Mouse (Mus musculus) kidney, embryonic 15.5 days (tissue): ENCODE data around the gene Mri1. TPM values are rescaled to one million over a fixed set of nuclear protein-coding genes. Genes with fewer than 3 reads are reported as not detected.
"Not testable (repeated sequence)": the region's sequence is repeated elsewhere in the genome, so short reads cannot be mapped to it uniquely, and the experiment has no call there.

Experiments used
- ATAC-seq: fragments of 200-750 bp; cut with Nextera tagmentation; replicated peaks from 2 replicates; pipeline ENCODE4 v1.8.0; 2017; ENCODE audit warnings: moderate TSS enrichment; ENCODE audit not compliant: low FRiP score
- H3K27ac ChIP-seq: fragments of 300-500 bp; sonication (generic); 2 replicates; pipeline ENCODE4 v1.5.1; 2015; ENCODE audit warnings: mild to moderate bottlenecking, inconsistent platforms
- H3K27me3 ChIP-seq: fragments of 300-500 bp; sonication (generic); 2 replicates; pipeline ENCODE4 v1.6.1; 2015; ENCODE audit warnings: inconsistent platforms
- H3K36me3 ChIP-seq: fragments of 300-500 bp; sonication (generic); 2 replicates; pipeline ENCODE4 v1.6.1; 2015; ENCODE audit warnings: inconsistent platforms
- H3K4me1 ChIP-seq: fragments of 300-500 bp; sonication (generic); 2 replicates; pipeline ENCODE4 v1.6.1; 2015; ENCODE audit warnings: inconsistent platforms
- H3K4me2 ChIP-seq: fragments of 300-500 bp; sonication (generic); 2 replicates; pipeline ENCODE4 v1.6.1; 2015; ENCODE audit warnings: moderate library complexity, mild to moderate bottlenecking, inconsistent platforms
- H3K4me3 ChIP-seq: fragments of 300-500 bp; sonication (generic); replicated peaks from 2 replicates; pipeline ENCODE4 v1.5.1; 2015; ENCODE audit warnings: mild to moderate bottlenecking, inconsistent platforms
- H3K9ac ChIP-seq: fragments of 300-500 bp; sonication (generic); 2 replicates; pipeline ENCODE4 v1.6.1; 2015; ENCODE audit warnings: mild to moderate bottlenecking, inconsistent platforms
- H3K9me3 ChIP-seq: fragments of 300-500 bp; sonication (generic); replicated peaks from 2 replicates; pipeline ENCODE4 v1.6.1; 2016; ENCODE audit warnings: inconsistent platforms
- WGBS: fragments of 180-500 bp; shearing (Covaris S2); methylation state at CpG from one replicate; pipeline ENCODE4 v1.1.7; 2015; ENCODE audit warnings: mixed read lengths; 5-methylcytosine and 5-hydroxymethylcytosine counted together
- polyA plus RNA-seq: library from polyadenylated mRNA; unstranded; fragments of >200 nt; fragmentation: Nextera tagmentation; extraction: Ambion mirVana; gene quantifications from 2 replicates; pipeline ENCODE4 v1.2.1, GENCODE M21; 2015

The Mri1 gene
- 66.8 and 77.8 TPM in 2 replicates for polyA plus RNA-seq

DNA sequence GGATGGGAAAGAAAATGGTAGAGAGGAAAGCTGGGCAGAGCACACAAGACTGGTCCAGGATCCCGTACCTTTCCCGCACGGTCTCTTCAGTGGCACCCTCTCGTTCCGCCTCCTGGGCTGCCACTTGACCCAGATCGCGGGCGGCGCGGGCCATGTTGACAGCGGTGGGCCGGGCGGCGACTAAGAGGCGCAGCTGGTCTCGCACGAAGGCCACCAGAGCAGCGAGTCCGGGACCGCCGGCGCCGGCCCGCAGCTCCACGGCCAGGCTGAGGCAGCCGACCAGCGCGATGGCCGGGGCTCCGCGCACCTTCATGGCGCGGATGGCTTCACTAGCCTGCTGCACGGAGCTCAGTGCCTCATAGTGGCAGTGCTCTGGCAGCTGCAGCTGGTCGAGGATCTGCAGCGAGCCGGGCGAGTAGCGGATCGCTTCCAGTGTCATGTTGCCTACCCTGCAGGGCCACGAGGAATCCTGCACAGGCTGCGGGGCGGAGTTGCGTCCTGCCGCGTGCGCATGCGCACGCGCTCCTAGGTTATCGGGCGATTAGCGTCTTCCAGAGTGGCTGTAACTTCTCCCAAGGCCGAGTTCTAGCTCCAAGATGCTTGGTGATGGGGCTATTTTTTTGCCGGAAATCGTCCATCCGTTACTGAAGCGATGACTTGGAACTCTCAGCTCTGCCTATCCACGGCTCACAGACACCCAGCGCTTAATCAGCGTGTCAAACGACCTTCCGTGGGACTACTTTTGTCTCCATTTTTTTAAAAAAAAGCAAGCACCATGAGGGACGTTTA lies at the start of gene Mri1:
Gene Mri1, minus strand, starts transcription at position 505 of the 789 bp plus-strand sequence.
- H3K36me3 ChIP-seq = peaks cover 77% of the 10 kb centered on the region
- ATAC-seq = peak; percentile 91

DNA sequence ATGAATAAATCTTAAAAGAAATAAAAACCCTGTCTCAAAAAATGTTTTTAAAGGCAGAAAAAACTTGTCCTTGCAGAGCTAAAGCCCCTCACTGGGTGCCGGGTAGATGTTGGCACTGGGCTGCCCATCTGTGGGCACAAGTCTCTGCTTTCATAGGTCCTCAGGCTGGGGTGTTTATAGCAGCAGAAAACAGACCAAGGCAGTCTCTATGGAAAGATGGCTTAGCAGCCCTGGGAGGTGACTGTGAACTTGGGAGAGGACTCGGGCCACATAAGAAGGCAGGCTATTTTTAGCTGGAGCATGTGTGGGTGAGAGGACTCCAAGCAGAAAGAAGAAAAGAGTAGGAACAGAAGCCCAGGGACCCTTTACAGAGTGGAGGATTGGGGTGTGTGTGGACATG lies 46.8 kb upstream of the Mri1 start:
- no peaks in the 10 kb centered on the region for H3K4me1 ChIP-seq
- WGBS = 75% methylated on average over 2 of the region's 2 CpGs
- H3K27ac ChIP-seq = no peak overlapping the region
- no peak overlapping the region for H3K9ac ChIP-seq
- ATAC-seq = no peak
- no peaks in the 10 kb centered on the region for H3K27me3 ChIP-seq
- H3K4me3 ChIP-seq = no peak overlapping the region
- no peaks in the 10 kb centered on the region for H3K36me3 ChIP-seq
- H3K4me2 ChIP-seq = no peak overlapping the region
- H3K9me3 ChIP-seq = 0 out of 2 replicates have a peak, but pooled peaks cover 2% of the 10 kb centered on the region

More for the DNA sequence above, at the start of gene Mri1:
- H3K9ac ChIP-seq = peak within 1 kb of the TSS; percentile 87
- under 1% methylated on average over 64 of the region's 64 CpGs for WGBS
- no peaks in the 10 kb centered on the region for H3K27me3 ChIP-seq
- H3K9me3 ChIP-seq = no peaks in the 10 kb centered on the region
- peak within 1 kb of the TSS; percentile 94 for H3K27ac ChIP-seq
- H3K4me2 ChIP-seq = peak within 1 kb of the TSS; percentile 96
- H3K4me1 ChIP-seq = peaks cover 24% of the 10 kb centered on the region
- peak within 1 kb of the TSS; percentile 88 for H3K4me3 ChIP-seq

DNA sequence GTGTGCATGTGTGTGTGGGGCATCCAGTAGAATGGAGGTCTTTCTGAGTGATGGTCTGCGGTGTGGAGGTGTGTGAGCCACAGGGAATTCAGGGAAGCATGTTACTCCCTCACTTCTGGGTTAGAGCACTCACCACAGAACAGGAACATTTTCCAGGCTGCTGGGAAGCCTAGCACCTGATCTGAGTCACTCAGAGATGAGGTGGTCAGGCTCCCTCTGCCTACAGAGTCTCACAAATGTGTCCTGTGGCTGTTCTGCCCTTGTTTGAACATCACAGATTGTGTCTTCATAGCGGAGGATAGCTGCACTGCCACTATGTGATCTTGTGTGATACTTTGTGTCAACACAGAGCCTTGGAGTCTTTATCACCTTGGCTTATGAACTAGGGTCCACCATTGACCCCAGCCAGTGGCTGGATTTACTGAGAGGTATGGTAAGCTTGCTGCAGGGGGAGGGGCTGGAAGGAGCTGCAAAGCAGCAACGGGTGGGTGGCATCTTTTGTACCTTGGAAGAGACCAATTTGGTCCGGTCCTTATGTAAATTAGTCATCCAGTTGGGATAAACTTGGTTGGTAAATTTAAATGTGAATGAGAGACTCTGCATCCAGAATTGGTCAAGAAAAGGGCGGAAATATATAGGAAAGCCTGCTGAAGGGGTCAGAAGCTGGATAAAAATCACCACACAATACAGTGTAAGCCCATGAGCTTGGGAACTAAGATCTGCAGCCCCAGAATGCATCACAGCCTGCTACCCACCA lies 40.1 kb upstream of the Mri1 start:
- H3K27me3 ChIP-seq = no peaks in the 10 kb centered on the region
- WGBS = 79% methylated on average over 5 of the region's 5 CpGs
- H3K9me3 ChIP-seq = 0 out of 2 replicates have a peak, but pooled peaks cover 2% of the 10 kb centered on the region
- no peak overlapping the region for H3K9ac ChIP-seq
- H3K4me2 ChIP-seq = no peak overlapping the region
- H3K4me3 ChIP-seq = no peak overlapping the region
- no peak for ATAC-seq
- H3K4me1 ChIP-seq = no peaks in the 10 kb centered on the region
- no peak overlapping the region for H3K27ac ChIP-seq
- no peaks in the 10 kb centered on the region for H3K36me3 ChIP-seq

DNA sequence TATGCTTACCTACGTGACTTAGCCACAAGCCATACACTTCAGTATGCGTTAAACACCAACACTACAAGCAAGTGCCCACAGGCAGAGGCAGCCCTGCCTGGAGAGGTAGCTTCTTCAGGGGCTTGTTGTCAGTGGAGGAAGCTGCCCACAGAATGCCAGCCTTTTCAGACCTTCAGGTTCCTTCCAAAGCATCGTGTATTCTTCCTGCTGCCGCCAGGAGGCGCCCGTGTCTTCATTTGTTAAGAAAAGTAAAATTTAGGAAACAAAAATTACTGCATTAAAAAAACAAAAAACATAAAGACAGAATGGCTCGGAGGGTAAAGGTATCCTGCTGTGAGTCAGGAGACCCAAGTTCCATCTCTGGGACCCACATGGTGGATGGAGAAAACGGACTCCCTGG lies 34.6 kb upstream of the Mri1 start:
- Histone ChIP-seq H3K4me2 (no peak overlapping the region), H3K27me3 (no peaks in the 10 kb centered on the region), H3K4me3 (no peak overlapping the region), H3K9ac (no peak overlapping the region), H3K9me3 (no peaks in the 10 kb centered on the region), H3K36me3 (no peaks in the 10 kb centered on the region), H3K27ac (no peak overlapping the region), H3K4me1 (no peaks in the 10 kb centered on the region)
- no peak for ATAC-seq
- 23% methylated on average over 8 of the region's 8 CpGs for WGBS

DNA sequence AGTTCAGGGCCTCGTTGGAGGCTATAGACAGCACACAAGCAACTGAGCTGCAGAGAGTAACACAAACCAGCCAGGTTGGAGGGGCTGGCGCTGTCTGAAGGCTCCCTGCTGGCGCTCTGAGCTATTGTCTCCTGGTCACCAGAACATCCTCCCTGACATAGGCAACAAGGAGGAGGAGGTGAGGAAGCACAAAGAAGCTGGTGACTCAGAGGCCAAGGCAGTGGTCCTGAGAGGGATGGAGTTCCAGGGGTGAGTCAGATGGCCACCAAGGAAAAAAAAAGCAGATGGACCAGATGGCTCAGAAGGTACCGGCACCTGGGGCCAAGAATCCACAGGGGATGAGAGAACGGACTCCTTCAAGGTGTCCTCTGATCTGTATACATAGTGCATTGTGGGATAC lies 34.0 kb upstream of the Mri1 start:
- Histone ChIP-seq H3K27ac (no peak overlapping the region), H3K4me2 (no peak overlapping the region), H3K4me1 (no peaks in the 10 kb centered on the region), H3K9me3 (no peaks in the 10 kb centered on the region), H3K36me3 (no peaks in the 10 kb centered on the region), H3K9ac (no peak overlapping the region), H3K4me3 (no peak overlapping the region), H3K27me3 (no peaks in the 10 kb centered on the region)
- 85% methylated on average over 5 of the region's 5 CpGs for WGBS
- no peak for ATAC-seq

DNA sequence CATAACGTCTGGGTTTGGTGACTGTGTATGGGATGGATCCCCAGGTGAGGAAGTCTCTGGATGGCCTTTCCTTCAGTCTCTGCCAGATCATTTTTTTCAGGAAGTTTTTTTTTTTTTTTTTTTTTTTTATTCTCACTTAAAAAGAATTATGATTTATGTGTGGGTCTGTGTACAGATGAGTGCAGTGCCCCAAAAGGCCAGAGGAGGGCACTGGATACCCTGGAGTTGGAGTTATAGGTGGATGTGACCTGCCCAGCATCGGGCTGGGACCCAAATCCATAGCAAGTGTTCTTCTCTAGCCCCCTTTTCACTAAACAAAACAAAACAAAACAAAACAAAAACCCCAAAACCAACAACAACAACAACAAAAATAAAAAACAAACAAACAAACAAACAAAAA lies 31.8 kb upstream of the Mri1 start:
- no peak for ATAC-seq
- H3K27ac ChIP-seq = no peak overlapping the region
- no peak overlapping the region for H3K4me2 ChIP-seq
- H3K36me3 ChIP-seq = no peaks in the 10 kb centered on the region
- no peak overlapping the region for H3K4me3 ChIP-seq
- H3K4me1 ChIP-seq = peaks cover 13% of the 10 kb centered on the region
- no peaks in the 10 kb centered on the region for H3K9me3 ChIP-seq
- H3K27me3 ChIP-seq = no peaks in the 10 kb centered on the region
- no peak overlapping the region for H3K9ac ChIP-seq
- 59% methylated on average over 2 of the region's 2 CpGs for WGBS

DNA sequence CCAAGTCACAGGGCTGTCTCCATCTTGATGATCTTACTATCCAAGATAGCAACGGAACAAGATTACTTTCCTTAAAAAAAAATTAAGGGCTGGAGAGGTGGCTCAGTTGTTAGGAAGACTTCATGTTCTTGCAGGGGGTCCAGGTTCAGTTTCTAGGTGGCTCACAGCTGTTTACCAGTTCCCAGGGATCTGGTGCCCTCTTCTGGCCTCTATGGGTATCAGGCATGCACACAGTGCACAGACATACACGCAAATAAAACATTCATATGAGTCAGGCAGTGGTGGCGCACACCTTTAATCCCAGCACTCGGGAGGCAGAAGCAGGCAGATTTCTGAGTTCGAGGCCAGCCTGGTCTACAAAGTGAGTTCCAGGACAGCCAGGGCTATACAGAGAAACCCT lies 28.5 kb upstream of the Mri1 start:
- H3K27me3 ChIP-seq, H3K4me3 ChIP-seq, ATAC-seq, H3K9ac ChIP-seq, H3K9me3 ChIP-seq, H3K36me3 ChIP-seq, H3K4me2 ChIP-seq: not testable (repeated sequence)
- WGBS = 60% methylated on average over 5 of the region's 5 CpGs
- peaks cover 17% of the 10 kb centered on the region for H3K4me1 ChIP-seq
- 0 out of 2 replicates have a peak overlapping the region, but pooled peaks have one; percentile 77 for H3K27ac ChIP-seq

DNA sequence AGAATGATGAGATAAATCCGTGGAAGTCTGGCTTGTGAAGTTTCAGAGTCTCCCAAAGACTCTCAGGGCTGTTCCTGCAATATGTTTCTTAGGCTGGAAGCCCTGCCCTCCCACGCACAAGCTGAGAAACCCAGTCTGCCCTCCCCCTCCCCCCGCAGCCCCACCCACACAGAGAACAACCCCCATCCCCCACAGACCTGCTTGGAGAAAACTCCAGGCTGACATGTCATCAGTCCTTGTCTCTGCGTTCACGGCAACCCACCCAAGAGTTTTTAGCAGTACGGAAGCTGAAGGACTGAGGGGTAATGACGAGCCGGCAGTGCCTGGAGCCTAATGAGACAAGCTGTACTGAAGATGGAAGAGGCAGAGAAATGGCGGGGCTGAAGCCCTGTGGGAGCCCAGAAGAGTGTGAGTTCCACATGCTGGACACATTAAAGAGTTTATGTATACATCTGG lies 27.5 kb upstream of the Mri1 start:
- 0 out of 2 replicates have a peak overlapping the region, but pooled peaks have one; percentile 7 for H3K9ac ChIP-seq
- H3K4me3 ChIP-seq = peak overlapping the region; percentile 34
- peak; percentile 40 for ATAC-seq
- WGBS = 10% methylated on average over 9 of the region's 9 CpGs
- H3K36me3 ChIP-seq = no peaks in the 10 kb centered on the region
- H3K27ac ChIP-seq = peak overlapping the region; percentile 77
- peaks cover 17% of the 10 kb centered on the region for H3K4me1 ChIP-seq
- peak overlapping the region; percentile 53 for H3K4me2 ChIP-seq
- H3K9me3 ChIP-seq = no peaks in the 10 kb centered on the region
- no peaks in the 10 kb centered on the region for H3K27me3 ChIP-seq

DNA sequence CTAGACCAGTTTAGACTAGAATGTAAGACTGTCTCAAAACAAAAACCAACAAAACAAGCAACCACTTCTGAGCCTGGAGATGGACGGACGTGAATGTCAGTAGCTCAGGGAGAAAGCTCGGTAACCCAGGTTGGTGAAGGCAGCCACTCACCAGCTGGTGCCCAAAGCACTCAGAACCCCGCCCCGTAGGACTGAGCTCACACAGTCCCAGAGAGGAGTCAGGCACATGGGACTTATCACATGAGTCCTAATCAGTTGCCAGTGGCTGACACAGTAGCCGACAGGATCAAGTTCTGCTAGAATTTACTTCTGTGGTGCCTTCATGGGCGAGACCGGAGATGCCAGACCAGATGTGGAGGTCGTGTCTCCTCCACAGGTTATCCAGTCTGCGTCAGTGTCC lies 23.7 kb upstream of the Mri1 start:
- Histone ChIP-seq H3K9ac (no peak overlapping the region), H3K4me3 (no peak overlapping the region), H3K4me1 (peaks cover 25% of the 10 kb centered on the region), H3K27ac (no peak overlapping the region), H3K36me3 (no peaks in the 10 kb centered on the region), H3K9me3 (no peaks in the 10 kb centered on the region), H3K4me2 (no peak overlapping the region), H3K27me3 (no peaks in the 10 kb centered on the region)
- ATAC-seq = no peak
- whole genome bisulfite sequencing = 68% methylated on average over 10 of the region's 10 CpGs

- H3K9me3 ChIP-seq = no peaks in the 10 kb centered on the region
- no peak overlapping the region for H3K4me2 ChIP-seq
These were observed 19.3 kb upstream of the Mri1 start for GRCm38 (mm10) chr8:84276447-84276846.

GRCm38 (mm10) chr8:84273968-84274367 lies 16.8 kb upstream of the Mri1 start:
- WGBS = 83% methylated on average over 3 of the region's 3 CpGs
- no peak overlapping the region for H3K27ac ChIP-seq
- no peak for ATAC-seq
- no peaks in the 10 kb centered on the region for H3K9me3 ChIP-seq
- H3K4me1 ChIP-seq = peaks cover 16% of the 10 kb centered on the region
- no peaks in the 10 kb centered on the region; the same call in 1 of the 2 replicates for H3K27me3 ChIP-seq
- no peaks in the 10 kb centered on the region for H3K36me3 ChIP-seq
- no peak overlapping the region for H3K4me2 ChIP-seq
- H3K9ac ChIP-seq = no peak overlapping the region
- H3K4me3 ChIP-seq = no peak overlapping the region

More at GRCm38 (mm10) chr8:84276447-84276846, 19.3 kb upstream of the Mri1 start:
- peaks cover 8% of the 10 kb centered on the region; the same call in 1 of the 2 replicates for H3K4me1 ChIP-seq
- no peaks in the 10 kb centered on the region; the same call in 1 of the 2 replicates for H3K27me3 ChIP-seq
- no peak for ATAC-seq
- WGBS = 71% methylated on average over 1 of the region's 1 CpGs
- H3K4me3 ChIP-seq = no peak overlapping the region
- H3K36me3 ChIP-seq = no peaks in the 10 kb centered on the region
- H3K9ac ChIP-seq = no peak overlapping the region
- no peak overlapping the region for H3K27ac ChIP-seq

DNA sequence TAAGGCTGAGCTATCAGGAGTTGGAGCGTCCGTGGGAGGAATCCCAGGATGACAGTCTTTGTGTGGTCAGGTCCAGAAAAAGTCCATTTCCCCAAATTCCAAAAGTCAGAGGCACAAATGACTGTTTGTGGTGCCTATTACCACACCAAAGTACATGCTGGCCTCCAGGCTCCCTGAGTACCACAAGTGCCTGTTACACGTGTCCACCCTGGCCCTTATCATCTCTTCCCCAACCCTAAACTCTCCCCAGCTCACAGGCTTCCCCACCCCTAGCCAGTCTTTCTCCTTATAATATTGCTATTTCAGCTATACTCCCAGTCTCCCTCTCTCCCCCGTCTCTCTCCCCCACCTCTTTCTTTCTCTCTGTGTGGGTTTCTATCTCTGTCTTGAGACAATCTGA lies 15.2 kb upstream of the Mri1 start:
- WGBS = 84% methylated on average over 4 of the region's 4 CpGs
- no peak overlapping the region for H3K9ac ChIP-seq

More for the DNA sequence above, 15.2 kb upstream of the Mri1 start:
- ATAC-seq = no peak
- Histone ChIP-seq H3K4me3 (no peak overlapping the region), H3K4me1 (peaks cover 14% of the 10 kb centered on the region), H3K36me3 (peaks cover 6% of the 10 kb centered on the region), H3K27ac (no peak overlapping the region), H3K9me3 (no peaks in the 10 kb centered on the region), H3K4me2 (no peak overlapping the region), H3K27me3 (no peaks in the 10 kb centered on the region; the same call in 1 of the 2 replicates)
